Comparison of ENCODE assay signal across 12 mouse cellular contexts in genomic region chr3:98379236-98379635, GRCm38 (mm10). TPM values are rescaled to one million over a fixed set of nuclear protein-coding genes. Genes with fewer than 3 reads are reported as not detected.
A peak's percentile ranks its signal among the peaks of the same experiment; 100 is the strongest.
DNase-seq lines count a peak whose midpoint lies in the region.
"Had no signal": no experiment of that assay in that cellular context is flagged by ENCODE, and none has a peak within 500 bp of the region (broad histone marks: within the 10 kb centered on the region; RNA-seq: fewer than 3 reads in every experiment).

No protein-coding gene starts in this region.

- DNase-seq in adrenal gland, adult (ENCODE audit: inconsistent age in 2 of 2, low spot score in 1 of 2), result peak; percentile 61 to 73
- DNase-seq in adrenal gland, postnatal 4 days (ENCODE audit: low spot score in 2 of 2), result no peak
- DNase-seq in Muller cell, postnatal 12 days (ENCODE audit: inconsistent ontology term), result peak; percentile 90
- peak; percentile 63 for DNase-seq in embryo, embryonic 9.5 days (ENCODE audit: extremely low spot score)
- peak; percentile 66 for DNase-seq in kidney, postnatal 10 days
- DNase-seq in cerebellum, postnatal 10 days, result no peak
- DNase-seq in left cerebral cortex, adult 18-20 months (ENCODE audit: low spot score in 2 of 2), result no peak
- DNase-seq in layer of hippocampus, adult 9-11 months, result no peak
- DNase-seq: cerebellum, adult 11-12 months; liver, postnatal 0 days; right cerebral cortex, postnatal 25 days; thymus, postnatal 4 days had no signal

RNA-seq across cellular contexts. Expression of gene Zfp697, which starts 3.0 kb away (rescaled TPM):
- total RNA-seq in adrenal gland, postnatal 4 days (2021), result 1 to 10 TPM; 5.6 to 9.4 TPM
- 10 to 100 TPM; 29.5 to 30.1 TPM for total RNA-seq in left cerebral cortex, adult 18-20 months (2021)

RNA-seq across cellular contexts. Expression of gene Phgdh, which starts 39.4 kb away (rescaled TPM):
- 10 to 100 TPM; 52.0 to 79.6 TPM for total RNA-seq in adrenal gland, postnatal 4 days (2021)
- total RNA-seq in left cerebral cortex, adult 18-20 months (2021), result 10 to 100 TPM; 48.5 to 56.6 TPM

Comparison
In these comparisons a context has a peak if more than half of its experiments do, and no peak if none do; other contexts are left out.
1. DNase-seq: peak in adrenal gland, adult (2 of 2), Muller cell, postnatal 12 days (single experiment), embryo, embryonic 9.5 days (single experiment) and kidney, postnatal 10 days (single experiment); none in adrenal gland, postnatal 4 days (0 of 2), cerebellum, postnatal 10 days (0 of 2), left cerebral cortex, adult 18-20 months (0 of 2) and layer of hippocampus, adult 9-11 months (single experiment).